Mouse (Mus musculus): ENCODE data around the gene Dapk3. TPM values are rescaled to one million over a fixed set of nuclear protein-coding genes. Genes with fewer than 3 reads are reported as not detected.

Dapk3 gene
- polyA plus RNA-seq, 1 experiment, result 58.0 TPM

DNA sequence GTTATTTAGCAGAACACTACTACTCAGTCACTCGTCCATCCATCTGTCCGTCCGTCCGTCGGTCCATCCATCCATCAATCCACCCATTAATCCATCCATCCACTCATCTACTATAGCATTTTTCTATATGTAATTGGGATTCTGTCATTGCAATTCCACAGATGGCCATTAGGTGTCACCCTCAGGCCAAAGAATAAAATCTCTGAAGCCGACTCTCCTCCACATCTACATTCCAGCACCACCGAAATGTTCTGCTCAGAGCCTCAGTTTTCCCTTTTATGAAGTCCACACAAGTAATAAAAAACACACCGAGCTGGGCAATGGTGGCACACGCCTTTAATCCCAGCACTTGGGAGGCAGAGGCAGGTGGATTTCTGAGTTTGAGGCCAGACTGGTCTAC lies 15.4 kb downstream of the Dapk3 start:
- Histone ChIP-seq H3K4me3 (ENCODE audit: extremely low read depth, insufficient read depth, insufficient read length) (no peak overlapping the region), H3K36me3 (ENCODE audit: control insufficient read depth, insufficient read depth, low read length) (no peaks in the 10 kb centered on the region), H3K4me1 (ENCODE audit: control insufficient read depth, insufficient read depth, insufficient read length) (peaks cover 6% of the 10 kb centered on the region; the same call in 1 of the 2 replicates), H3K27ac (ENCODE audit: insufficient read depth, low read length) (no peak overlapping the region), H3K27me3 (ENCODE audit: control insufficient read depth, insufficient read depth, low read length) (no peaks in the 10 kb centered on the region)
- WGBS, result 3% methylated on average over 9 of the region's 9 CpGs
- peak; percentile 50; the same call in 1 of the 2 replicates for TF ChIP-seq CTCF (IDR thresholded peaks at IDR 0.05; ENCODE audit: extremely low read depth, insufficient read depth, insufficient read length, insufficient replicate concordance)
- no peak for TF ChIP-seq POLR2A (IDR thresholded peaks at IDR 0.05; ENCODE audit: low read depth, low read length)
- DNase-seq (ENCODE audit: low read depth in 1 of 2, low spot score in 2 of 2), result peak in 1 of 2 experiments; percentile 63

DNA sequence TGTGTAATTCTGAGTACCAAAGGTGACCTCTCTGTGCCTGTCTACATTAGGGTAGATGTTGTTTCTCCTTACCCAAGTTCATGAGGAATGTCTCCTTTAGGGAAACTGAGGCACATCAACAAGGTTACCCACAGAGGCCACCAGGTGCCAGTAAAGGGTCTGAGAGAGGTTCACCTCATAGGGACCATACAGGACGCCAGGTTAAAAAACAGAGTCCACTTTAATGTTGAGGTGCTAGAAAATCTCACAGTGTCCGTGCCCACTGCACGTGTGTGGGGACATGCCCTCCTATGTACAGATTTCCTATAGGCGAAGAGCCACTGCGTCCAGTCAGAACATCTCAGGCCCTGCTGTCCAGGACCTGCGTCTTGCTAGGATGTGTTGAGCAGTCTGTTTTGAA lies 16.2 kb downstream of the Dapk3 start:
- Histone ChIP-seq H3K4me1 (ENCODE audit: control insufficient read depth, insufficient read depth, insufficient read length) (peaks cover 5% of the 10 kb centered on the region; the same call in 1 of the 2 replicates), H3K4me3 (ENCODE audit: extremely low read depth, insufficient read depth, insufficient read length) (no peak overlapping the region), H3K27me3 (ENCODE audit: control insufficient read depth, insufficient read depth, low read length) (no peaks in the 10 kb centered on the region), H3K27ac (ENCODE audit: insufficient read depth, low read length) (no peak overlapping the region), H3K36me3 (ENCODE audit: control insufficient read depth, insufficient read depth, low read length) (no peaks in the 10 kb centered on the region)
- 90% methylated on average over 6 of the region's 6 CpGs for WGBS
- DNase-seq (ENCODE audit: low read depth in 1 of 2, low spot score in 2 of 2), result no peak
- no peak for TF ChIP-seq POLR2A (IDR thresholded peaks at IDR 0.05; ENCODE audit: low read depth, low read length)
- TF ChIP-seq CTCF (IDR thresholded peaks at IDR 0.05; ENCODE audit: extremely low read depth, insufficient read depth, insufficient read length, insufficient replicate concordance), result no peak

DNA sequence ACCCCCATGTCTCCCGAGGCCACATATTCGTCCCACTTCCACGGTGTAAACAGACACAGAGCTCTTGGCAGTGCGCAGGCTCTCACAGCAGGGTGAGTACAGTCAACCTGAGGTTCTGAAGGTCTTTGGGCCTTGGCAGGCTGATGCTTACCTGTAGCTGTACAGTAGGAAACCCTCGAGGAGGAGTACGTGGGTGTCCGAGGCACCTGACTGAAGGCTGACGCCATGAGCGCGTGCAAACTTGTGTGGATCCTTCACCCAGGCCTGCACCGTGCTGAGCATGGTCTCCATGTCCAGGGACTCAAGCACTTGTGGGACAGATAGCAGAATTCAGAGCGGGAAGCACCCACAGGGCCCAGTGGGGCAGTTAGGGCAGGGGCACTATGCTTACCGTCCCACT lies 17.3 kb downstream of the Dapk3 start:
- WGBS, result 83% methylated on average over 13 of the region's 13 CpGs
- TF ChIP-seq POLR2A (IDR thresholded peaks at IDR 0.05; ENCODE audit: low read depth, low read length) (no peak), CTCF (IDR thresholded peaks at IDR 0.05; ENCODE audit: extremely low read depth, insufficient read depth, insufficient read length, insufficient replicate concordance) (no peak)
- no peak overlapping the region for H3K27ac ChIP-seq (ENCODE audit: insufficient read depth, low read length)
- no peaks in the 10 kb centered on the region; the same call in 1 of the 2 replicates for H3K4me1 ChIP-seq (ENCODE audit: control insufficient read depth, insufficient read depth, insufficient read length)
- H3K27me3 ChIP-seq (ENCODE audit: control insufficient read depth, insufficient read depth, low read length), result no peaks in the 10 kb centered on the region
- DNase-seq (ENCODE audit: low read depth in 1 of 2, low spot score in 2 of 2), result no peak
- H3K36me3 ChIP-seq (ENCODE audit: control insufficient read depth, insufficient read depth, low read length), result no peaks in the 10 kb centered on the region
- no peak overlapping the region for H3K4me3 ChIP-seq (ENCODE audit: extremely low read depth, insufficient read depth, insufficient read length)

DNA sequence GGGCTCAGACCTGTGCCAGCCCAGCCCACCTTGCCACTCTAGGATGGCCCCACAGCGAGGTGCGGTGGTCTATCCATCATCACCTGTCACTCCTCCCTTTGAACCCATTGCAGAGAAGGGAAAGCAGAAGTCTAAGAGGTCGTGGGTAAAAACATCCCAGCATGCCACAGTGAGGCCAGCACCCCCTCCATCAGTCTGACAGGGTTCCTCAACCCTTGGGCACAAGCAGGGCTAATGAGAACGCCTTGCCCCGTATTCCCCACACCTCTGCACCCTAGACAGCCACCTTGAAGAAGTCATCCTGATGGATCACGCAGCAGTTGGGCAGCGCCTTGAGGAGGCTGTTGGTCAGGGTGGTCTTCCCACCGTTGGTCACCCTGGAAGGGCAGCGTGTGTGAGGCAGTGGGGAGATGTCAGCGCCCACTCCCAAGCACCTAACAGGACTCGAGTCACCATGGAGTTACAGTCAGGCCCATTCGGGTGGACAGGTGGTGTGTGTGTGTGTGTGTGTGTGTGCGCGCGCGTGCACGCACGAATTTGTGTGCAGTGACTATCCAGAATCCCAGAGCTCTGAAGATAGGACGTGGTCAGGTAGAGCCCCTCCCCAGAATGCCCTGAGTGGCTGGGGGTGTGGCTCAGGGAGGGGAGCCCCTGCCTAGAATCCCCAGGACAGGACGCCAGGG lies 17.9 kb downstream of the Dapk3 start:
- H3K4me1 ChIP-seq (ENCODE audit: control insufficient read depth, insufficient read depth, insufficient read length), result no peaks in the 10 kb centered on the region
- 83% methylated on average over 20 of the region's 20 CpGs for WGBS
- H3K27me3 ChIP-seq (ENCODE audit: control insufficient read depth, insufficient read depth, low read length), result no peaks in the 10 kb centered on the region
- H3K36me3 ChIP-seq (ENCODE audit: control insufficient read depth, insufficient read depth, low read length), result no peaks in the 10 kb centered on the region
- TF ChIP-seq POLR2A (IDR thresholded peaks at IDR 0.05; ENCODE audit: low read depth, low read length), result no peak
- no peak for TF ChIP-seq CTCF (IDR thresholded peaks at IDR 0.05; ENCODE audit: extremely low read depth, insufficient read depth, insufficient read length, insufficient replicate concordance)
- no peak overlapping the region for H3K4me3 ChIP-seq (ENCODE audit: extremely low read depth, insufficient read depth, insufficient read length)
- H3K27ac ChIP-seq (ENCODE audit: insufficient read depth, low read length), result no peak overlapping the region
- DNase-seq (ENCODE audit: low read depth in 1 of 2, low spot score in 2 of 2), result no peak

DNA sequence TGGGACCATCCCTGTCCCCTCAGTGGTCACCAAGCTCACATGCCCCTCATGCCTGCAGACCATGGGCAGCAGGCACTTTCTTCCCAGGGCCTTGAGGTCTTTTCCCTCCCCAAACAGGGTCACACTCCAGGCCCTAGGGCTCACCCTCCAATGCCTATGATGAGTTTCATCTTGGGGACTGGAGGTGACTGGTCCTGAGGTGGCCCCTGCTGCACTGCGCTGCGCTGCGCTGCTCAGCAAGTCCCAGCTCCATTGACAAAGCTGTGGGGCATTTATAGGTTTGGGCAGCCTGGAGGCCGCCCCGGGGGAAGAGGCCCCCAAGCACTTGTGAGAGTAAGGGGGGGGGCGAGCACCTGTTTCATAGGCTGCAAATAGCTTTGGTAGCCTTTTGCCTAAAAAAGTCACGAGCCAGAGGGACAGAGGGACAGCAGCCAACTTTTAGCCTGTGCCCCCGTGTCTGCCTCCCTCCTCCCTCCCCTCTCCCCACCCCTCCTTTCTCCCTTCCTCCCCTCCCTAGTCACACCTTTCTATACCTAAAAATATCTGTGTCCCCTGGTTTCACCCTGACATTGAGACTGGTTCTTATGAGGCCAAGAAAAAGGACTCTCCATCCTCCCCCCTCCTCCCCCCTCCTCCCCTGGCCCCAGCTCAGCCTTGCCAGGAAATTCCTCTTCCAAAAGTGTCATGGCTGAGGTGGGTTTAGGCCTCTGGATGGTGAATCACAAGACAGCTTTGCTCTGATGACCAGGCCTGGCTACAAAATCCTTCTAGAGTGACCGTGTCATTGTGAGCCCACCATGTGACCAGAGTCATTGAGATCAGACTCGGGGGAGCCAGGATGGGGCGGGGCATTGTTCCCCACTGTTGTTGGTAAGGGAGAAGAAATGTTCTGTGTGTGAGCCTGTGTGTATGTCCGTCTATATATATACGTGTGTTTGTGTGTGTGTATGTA lies 19.3 kb downstream of the Dapk3 start, which contains the start of gene Nmrk2:
Gene Nmrk2, minus strand, starts transcription at position 245 of the 952 bp plus-strand sequence.
- TF ChIP-seq POLR2A (IDR thresholded peaks at IDR 0.05; ENCODE audit: low read depth, low read length) (no peak), CTCF (IDR thresholded peaks at IDR 0.05; ENCODE audit: extremely low read depth, insufficient read depth, insufficient read length, insufficient replicate concordance) (no peak)
- H3K4me3 ChIP-seq (ENCODE audit: extremely low read depth, insufficient read depth, insufficient read length), result no peak within 1 kb of the TSS
- no peaks in the 10 kb centered on the region for H3K4me1 ChIP-seq (ENCODE audit: control insufficient read depth, insufficient read depth, insufficient read length)
- WGBS, result 74% methylated on average over 13 of the region's 13 CpGs
- no peaks in the 10 kb centered on the region for H3K36me3 ChIP-seq (ENCODE audit: control insufficient read depth, insufficient read depth, low read length)
- H3K27me3 ChIP-seq (ENCODE audit: control insufficient read depth, insufficient read depth, low read length), result no peaks in the 10 kb centered on the region
- H3K27ac ChIP-seq (ENCODE audit: insufficient read depth, low read length), result no peak within 1 kb of the TSS
- DNase-seq (ENCODE audit: low read depth in 1 of 2, low spot score in 2 of 2), result no peak

DNA sequence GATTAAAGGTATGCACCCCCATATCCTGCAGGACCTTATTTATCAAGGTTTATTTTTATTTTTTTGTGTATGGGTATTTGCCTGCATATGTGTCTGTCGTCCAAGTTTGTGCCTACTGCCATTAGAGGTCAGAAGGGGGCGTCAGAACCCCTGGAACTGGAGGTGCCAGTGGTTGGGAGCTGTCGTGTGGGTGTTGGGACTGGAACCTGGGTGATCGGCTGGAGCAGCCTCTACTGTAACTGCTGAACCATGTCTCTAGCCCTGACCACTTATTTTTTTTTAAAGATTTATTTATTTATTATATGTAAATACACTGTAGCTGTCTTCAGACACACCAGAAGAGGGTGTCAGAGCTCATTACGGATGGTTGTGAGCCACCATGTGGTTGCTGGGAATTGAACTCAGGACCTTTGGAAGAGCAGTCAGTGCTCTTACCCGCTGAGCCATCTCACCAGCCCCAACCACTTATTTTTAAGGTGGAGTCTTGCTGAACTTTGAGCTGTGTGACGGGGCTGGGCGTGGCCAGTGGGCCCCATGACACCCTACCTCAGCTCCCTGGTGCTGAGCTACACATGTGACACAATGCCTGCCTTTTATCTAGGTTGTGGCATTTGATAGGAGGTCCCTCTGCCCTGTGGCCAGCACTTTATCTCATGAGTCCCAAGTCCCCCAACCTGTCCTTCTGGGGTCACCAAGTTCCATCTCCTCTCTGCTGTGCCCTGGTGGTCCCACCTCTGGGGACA lies 20.3 kb downstream of the Dapk3 start:
- no peaks in the 10 kb centered on the region for H3K36me3 ChIP-seq (ENCODE audit: control insufficient read depth, insufficient read depth, low read length)
- no peaks in the 10 kb centered on the region for H3K4me1 ChIP-seq (ENCODE audit: control insufficient read depth, insufficient read depth, insufficient read length)
- no peaks in the 10 kb centered on the region for H3K27me3 ChIP-seq (ENCODE audit: control insufficient read depth, insufficient read depth, low read length)
- H3K4me3 ChIP-seq (ENCODE audit: extremely low read depth, insufficient read depth, insufficient read length), result no peak overlapping the region
- H3K27ac ChIP-seq (ENCODE audit: insufficient read depth, low read length), result no peak overlapping the region
- TF ChIP-seq CTCF (IDR thresholded peaks at IDR 0.05; ENCODE audit: extremely low read depth, insufficient read depth, insufficient read length, insufficient replicate concordance), result no peak
- no peak for TF ChIP-seq POLR2A (IDR thresholded peaks at IDR 0.05; ENCODE audit: low read depth, low read length)
- no peak for DNase-seq (ENCODE audit: low read depth in 1 of 2, low spot score in 2 of 2)
- whole genome bisulfite sequencing, result 72% methylated on average over 8 of the region's 8 CpGs
